Mouse (Mus musculus) testis, postnatal 10 days (tissue): ENCODE results near the gene Ndufa12.

Source experiments
- DNase-seq: peaks from one replicate; pipeline ENCODE4 v3.0.0; 2021; ENCODE audit warnings: low spot score

The Ndufa12 gene

GRCm38 (mm10) chr10:94198482-94199405, at the start of gene Ndufa12:
Gene Ndufa12 (plus strand): TSS chr10:94198720.
- DNase-seq: peak; percentile 94

DNA sequence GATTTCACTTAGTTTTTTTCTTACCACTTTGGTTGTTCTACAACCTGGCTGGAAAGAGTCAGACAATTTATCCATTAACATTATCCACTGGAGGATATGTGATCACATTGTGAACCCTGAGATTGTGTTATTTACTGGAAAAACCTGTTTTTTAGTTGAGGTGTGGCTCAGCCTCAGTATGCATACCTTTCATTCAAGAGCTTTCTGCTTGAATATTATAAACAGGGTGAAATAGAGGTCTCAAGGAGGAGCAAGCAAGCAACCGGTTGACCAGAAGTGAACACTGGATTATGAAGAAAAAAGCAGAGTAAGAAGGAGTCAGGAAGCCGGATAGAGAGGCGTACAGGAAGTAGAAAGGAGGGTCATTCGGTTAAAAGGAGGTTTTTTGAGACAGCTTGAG, 47.0 kb upstream of the Ndufa12 start:
- no peak for DNase-seq

DNA sequence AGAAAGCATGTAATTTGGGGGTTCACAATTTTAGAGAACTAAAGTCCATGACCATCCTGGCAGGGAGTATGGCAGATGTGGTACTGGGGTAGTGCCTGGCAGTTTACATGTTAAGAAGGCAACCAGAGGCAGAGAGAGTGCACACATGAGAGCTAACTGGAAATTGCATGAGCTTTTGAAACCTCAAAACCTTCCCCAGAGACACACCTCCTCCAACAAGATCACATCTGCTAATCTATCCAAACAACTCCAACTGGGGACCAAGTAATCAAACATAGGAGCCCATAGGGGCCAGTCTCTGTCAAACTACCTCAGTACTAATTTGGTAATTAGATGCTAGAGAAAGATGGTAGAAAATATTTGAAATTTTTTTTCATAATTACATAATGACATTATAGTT, 44.7 kb upstream of the Ndufa12 start:
- peak; percentile 3 for DNase-seq

- peak; percentile 23 for DNase-seq
Observed at GRCm38 (mm10) chr10:94158962-94159361, 39.6 kb upstream of the Ndufa12 start.

GRCm38 (mm10) chr10:94159406-94159805, 39.1 kb upstream of the Ndufa12 start:
- no peak for DNase-seq

- DNase-seq: peak; percentile 7
Observed at GRCm38 (mm10) chr10:94161051-94161765, 37.3 kb upstream of the Ndufa12 start.

DNA sequence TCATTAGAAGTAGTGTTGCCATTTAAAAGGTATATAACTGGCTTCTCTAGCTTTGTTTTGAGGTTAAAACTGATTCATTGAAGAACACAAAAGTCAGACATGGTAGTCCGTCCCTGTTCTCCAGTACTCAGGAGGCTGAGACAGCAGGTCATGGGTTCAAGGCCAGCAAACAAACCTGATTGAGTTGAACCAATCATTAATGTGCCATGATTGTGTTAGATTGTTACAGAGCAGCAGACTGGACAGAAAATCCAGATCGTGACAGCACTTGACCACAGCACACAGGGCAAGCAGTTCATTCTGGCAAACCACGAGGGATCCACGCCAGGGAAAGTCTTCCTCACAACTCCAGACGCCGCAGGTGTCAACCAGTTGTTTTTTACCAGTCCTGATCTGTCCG, 36.5 kb upstream of the Ndufa12 start:
- DNase-seq: peak; percentile 28

- DNase-seq: peak; percentile 22
Observed at GRCm38 (mm10) chr10:94164104-94164845, 34.2 kb upstream of the Ndufa12 start.

DNA sequence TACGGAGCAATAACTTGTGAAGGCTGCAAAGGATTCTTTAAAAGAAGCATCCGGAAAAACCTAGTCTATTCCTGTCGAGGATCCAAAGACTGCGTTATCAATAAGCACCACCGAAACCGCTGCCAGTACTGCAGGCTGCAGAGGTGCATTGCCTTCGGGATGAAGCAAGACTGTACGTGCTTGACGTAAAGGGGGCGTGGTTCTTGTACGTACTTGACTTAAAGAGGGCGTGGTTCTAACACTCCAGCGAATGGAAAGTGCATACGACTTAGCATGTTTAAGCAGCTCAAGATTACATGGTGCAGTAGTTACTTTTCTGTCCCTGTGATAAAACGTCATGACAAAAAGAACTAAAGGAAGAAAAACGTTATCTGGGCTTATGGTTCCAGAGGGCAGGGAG, 33.1 kb upstream of the Ndufa12 start:
- peak; percentile 28 for DNase-seq

DNA sequence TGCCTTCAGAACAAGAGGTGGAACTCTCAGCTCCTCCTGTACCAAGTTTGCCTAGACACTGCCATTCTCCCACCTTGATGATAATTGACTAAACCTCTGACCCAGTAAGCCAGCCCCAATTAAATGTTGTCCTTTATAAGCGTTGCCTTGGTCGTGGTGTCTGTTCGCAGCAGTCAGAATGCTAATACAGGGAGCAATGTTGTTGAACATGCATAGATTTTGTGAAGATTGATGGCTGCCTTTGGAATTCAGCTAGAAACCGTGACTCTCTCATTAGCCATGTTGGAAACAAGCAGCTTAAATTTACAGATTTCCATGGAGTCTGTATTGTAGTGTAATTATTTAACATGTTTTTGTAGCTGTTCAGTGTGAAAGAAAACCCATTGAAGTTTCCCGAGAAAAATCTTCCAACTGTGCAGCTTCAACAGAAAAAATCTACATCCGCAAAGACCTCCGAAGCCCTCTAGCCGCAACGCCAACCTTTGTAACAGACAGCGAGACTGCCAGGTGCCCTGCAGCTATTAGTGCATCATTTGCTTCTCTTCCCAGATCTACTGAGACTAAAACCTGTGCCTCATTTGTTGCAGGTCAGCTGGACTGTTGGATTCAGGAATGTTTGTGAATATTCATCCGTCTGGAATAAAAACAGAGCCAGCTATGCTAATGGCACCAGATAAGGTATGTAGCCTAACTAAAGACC, 31.3 kb upstream of the Ndufa12 start:
- DNase-seq: peak; percentile 14

DNA sequence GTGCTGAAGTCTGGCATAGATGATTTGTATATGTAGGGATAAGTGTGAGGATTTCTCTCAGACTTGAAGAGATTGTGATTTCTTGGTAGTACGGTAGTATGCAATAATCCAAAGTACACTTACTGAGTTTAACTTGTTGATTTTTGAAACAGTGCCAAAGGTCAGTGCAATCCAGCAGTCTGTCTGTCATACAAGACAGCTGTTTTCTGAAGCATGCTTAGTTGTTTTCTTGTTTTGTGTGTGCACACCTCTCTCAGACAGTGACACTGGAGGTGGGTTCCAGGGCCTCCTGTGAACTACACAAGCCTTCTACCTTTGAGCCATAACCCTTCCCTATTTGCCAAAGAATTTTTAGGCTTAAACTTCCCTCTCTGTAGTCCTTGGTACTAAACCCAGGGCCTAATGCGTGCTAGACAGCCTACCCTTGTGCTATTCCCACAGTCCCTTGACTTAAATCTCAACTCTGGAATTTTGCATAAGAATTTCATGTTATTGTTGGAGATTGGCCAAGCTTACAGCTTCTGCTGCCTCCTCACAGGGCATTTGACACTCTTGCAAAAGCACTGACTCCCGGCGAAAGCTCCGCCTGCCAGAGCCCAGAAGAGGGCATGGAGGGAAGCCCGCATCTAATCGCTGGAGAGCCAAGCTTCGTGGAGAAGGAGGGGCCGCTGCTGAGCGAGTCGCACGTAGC, 26.9 kb upstream of the Ndufa12 start:
- DNase-seq: peak; percentile 12

DNA sequence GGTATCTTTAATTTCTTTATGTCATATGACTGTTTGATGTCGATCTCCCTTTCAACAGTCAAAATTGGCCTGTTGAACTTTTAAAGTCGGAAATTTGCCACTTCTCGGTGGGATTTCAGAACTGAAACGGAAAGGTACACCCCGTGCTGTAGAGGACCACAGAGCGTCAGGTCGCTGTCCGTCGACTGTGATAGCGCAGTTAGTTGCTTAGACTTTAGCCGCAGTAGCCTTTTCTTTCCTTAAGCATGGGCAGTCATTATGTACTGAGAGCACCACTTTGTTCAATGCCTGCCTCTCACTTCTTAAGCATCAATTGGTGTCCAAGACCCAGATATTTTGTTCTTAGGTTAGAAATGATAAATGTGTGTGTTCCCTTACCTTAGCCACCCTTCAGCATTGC, 26.4 kb upstream of the Ndufa12 start:
- no peak for DNase-seq

- DNase-seq: no peak
Observed at GRCm38 (mm10) chr10:94172706-94173105, 25.8 kb upstream of the Ndufa12 start.

GRCm38 (mm10) chr10:94174652-94175051, 23.9 kb upstream of the Ndufa12 start:
- no peak for DNase-seq

DNA sequence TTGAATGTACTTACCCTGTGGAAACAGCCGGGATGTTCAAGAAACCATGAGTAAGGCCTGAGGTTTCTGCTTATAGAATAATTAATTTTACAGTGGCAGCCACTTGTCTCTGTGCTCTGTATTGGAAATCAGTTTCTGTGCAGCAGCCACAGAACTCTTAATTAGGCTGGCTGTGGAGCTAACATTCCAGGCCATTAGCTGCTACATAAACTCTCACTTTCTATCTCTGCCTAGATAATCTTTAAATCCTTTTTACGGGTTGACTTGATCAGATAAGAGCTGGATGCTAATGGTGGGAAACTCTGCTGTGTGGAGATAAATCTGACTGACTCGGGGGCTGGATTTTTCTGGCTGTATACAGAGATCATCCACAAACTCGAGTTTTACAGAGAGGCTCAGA, 15.3 kb upstream of the Ndufa12 start:
- no peak for DNase-seq

DNA sequence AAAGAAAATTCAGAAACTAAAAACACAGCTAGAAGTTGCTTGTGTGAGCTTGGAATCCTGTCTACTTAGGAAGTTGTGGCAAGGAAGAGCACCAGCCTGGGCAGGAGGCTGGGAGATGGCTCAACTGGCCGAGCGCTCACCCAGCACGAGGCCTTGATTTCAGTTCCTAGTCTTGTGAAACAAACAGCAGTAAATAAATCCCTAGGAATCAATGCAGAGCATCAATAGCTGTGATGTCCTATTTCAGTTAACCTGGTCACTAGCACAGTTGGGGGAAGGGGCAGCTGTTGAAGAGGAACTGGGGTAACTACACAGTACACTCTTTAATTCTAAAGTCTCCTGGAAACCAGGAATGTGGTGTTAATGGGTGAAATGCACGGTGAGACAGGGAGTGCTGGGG, 6.5 kb downstream of the Ndufa12 start:
- no peak for DNase-seq

DNA sequence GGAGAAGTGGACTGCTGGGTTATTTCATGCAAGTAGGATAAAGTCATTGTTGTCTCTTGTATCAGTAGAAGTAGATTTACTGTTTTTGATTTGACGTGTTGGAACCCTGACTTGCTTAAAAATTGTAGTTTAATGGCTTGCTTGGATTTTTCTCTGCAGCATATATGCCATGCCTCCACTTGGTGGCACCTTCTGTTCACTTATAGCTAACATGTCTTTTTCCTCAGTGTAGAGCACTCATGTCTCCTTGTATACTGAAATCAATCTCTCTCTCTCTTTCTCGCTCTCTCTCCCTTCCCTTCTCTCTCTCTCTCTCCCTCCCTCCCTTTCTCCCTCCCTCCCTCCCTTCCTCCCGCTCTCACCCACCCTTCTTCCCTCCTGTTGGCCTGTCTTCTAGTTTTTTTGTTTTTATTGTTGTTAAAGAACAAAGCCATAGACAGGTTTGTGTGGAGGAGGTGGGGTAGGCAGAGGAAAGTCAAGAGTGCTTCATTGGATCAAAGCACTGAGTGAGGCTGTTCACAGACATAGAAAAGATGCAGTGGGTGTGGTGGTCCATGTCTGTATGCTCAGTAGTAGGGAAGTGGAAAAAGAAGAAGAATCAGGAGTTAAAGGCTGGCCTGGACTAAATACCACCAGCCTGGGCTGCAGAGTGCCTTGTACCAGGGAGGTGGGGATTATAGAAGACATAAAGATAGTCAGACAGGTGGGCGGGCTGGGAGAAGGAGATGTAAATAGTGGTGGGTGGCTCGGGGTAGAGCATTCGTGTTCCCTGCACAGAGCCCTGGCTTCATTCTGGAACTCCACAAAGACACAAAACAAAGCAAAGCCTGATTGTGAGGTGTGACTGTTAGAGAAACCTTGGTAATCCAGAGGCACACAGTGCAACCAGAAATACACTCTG, 12.4 kb downstream of the Ndufa12 start:
- no peak for DNase-seq

DNA sequence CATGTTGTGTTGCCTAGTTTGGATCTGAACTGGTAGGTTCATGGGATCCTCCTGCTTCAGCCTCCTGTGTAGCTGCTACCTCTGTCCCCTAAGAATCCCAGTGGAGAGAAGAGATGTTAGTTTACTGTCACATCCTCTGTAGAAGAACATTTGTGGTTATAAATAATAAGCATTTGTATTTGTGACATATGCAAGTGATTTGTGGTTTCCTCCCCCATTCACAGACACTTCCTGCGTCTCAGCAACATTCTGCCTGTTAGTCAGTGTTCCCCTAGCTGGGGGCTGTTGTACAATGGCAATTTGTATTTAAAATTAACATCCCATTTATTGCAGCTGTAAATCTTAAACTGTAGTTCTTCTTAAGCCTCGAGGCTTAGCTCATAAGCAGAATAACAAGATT, 13.2 kb downstream of the Ndufa12 start:
- no peak for DNase-seq

- DNase-seq: no peak
Observed at GRCm38 (mm10) chr10:94225026-94225750, 26.7 kb downstream of the Ndufa12 start.
